Mouse (Mus musculus) erythroblast, embryonic 14.5 days (primary cell): ENCODE data around the gene Nudt1.

Experiments used
- GATA1 ChIP-seq: IDR thresholded peaks from 2 replicates; pipeline ENCODE4 v1.6.1; 2012; ENCODE audit warnings: low read length, inconsistent platforms, mixed read lengths
- TAL1 ChIP-seq: IDR thresholded peaks from 3 replicates; pipeline ENCODE4 v1.6.1; 2012; ENCODE audit warnings: low read length, inconsistent platforms, mixed read lengths

DNA sequence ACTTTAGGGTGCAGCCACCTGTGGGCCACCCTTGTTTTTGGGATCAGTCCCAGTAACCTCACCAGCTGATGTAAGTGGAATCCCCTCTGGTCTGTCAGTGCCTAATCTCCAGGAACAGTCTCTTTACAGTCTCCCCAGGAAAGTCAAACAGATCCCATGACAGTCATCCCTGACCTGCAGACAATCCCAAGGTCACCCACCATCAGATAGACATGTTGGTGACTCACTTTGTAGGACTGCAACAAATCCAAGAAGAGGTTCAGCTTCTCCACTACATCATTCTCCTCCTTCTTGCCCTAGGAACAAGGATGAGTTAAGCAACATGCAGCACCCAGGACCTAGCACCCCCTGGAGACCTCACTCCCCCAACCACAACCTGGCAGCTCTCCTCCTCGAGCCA lies 24.6 kb downstream of the Nudt1 start:
- TF ChIP-seq TAL1 (no peak), GATA1 (no peak)
